ENCODE assay signal across 9 mouse cellular contexts in the genomic region with DNA sequence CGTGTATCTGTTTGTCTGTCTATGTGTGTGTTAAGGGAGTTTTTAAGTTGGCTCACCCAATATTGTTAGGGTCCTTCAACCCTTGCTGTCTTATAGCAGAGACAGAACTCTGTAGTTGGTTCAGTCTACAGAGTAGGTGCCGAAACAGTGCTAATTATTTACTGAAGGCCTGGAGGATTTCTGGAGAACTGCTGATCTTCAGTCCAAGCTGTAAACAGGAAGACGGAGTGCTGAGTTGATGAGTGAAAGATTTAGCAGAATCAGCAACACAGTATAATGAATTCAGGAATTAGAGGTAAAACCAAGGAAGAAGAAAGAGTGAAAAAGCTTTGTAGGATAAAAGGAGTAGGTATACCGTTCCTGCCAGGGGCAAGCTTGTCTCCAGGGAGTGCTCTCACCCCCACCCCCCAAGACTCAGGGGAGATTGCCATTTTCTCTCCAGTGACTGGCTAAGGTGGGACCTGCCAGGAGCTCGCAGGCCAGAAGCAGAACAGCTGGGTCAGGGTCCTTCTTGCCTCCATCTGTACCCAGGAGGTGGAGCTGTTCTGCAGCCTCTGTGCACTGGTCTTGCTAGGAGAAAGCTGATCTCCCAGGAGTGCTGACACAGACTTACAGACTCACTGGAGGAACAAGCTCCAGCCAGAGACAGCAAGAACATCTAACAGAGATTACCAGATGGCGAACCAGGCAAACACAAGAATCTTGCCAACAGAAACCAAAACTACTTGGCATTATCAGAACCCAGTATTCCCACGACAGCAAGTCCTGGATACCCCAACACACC. TPM values are rescaled to one million over a fixed set of nuclear protein-coding genes. Genes with fewer than 3 reads are reported as not detected.
DNase-seq lines count a peak whose midpoint lies in the region; ATAC-seq lines count a peak whose summit lies in the region.
"Had no signal": no experiment of that assay in that cellular context is flagged by ENCODE, and none has a peak within 500 bp of the region (broad histone marks: within the 10 kb centered on the region; RNA-seq: fewer than 3 reads in every experiment).

No protein-coding gene starts in this region.

- 62% methylated on average over 7 of the region's 7 CpGs for WGBS in midbrain, embryonic 14.5 days
- 61% methylated on average over 7 of the region's 7 CpGs for WGBS in midbrain, embryonic 11.5 days
- WGBS in intestine, embryonic 15.5 days = 51% methylated on average over 7 of the region's 7 CpGs

- no peaks in the 10 kb centered on the region for H3K36me3 ChIP-seq in midbrain, embryonic 14.5 days (ENCODE audit: control insufficient read depth, insufficient read depth, low read length)
- no peaks in the 10 kb centered on the region for H3K36me3 ChIP-seq in midbrain, embryonic 11.5 days (ENCODE audit: control insufficient read depth, insufficient read depth, low read length)
- no peaks in the 10 kb centered on the region for H3K36me3 ChIP-seq in intestine, embryonic 15.5 days

- intact Hi-C loops in left cerebral cortex, postnatal 14 days (cut with DNase I) = loop anchor here (1.0 to 5.0 kb wide), 2 partner anchors 252 to 418 kb away; partner anchors contain the start of gene Ms4a6d

- H3K27me3 ChIP-seq in midbrain, embryonic 14.5 days (ENCODE audit: control insufficient read depth, insufficient read depth, low read length) = no peaks in the 10 kb centered on the region
- H3K27me3 ChIP-seq in midbrain, embryonic 11.5 days (ENCODE audit: control insufficient read depth, insufficient read depth, low read length) = no peaks in the 10 kb centered on the region
- H3K27me3 ChIP-seq in intestine, embryonic 15.5 days (replicated peaks) = no peaks in the 10 kb centered on the region

- no peak overlapping the region for H3K4me3 ChIP-seq in midbrain, embryonic 14.5 days (replicated peaks; ENCODE audit: low read depth, low read length)
- no peak overlapping the region for H3K4me3 ChIP-seq in midbrain, embryonic 11.5 days (ENCODE audit: low read depth, low read length)
- no peak overlapping the region for H3K4me3 ChIP-seq in intestine, embryonic 15.5 days (replicated peaks)

- no peak overlapping the region for H3K9ac ChIP-seq in midbrain, embryonic 14.5 days (replicated peaks; ENCODE audit: low read length)
- H3K9ac ChIP-seq in midbrain, embryonic 11.5 days (ENCODE audit: low read length) = no peak overlapping the region
- H3K9ac ChIP-seq in intestine, embryonic 15.5 days = no peak overlapping the region

- no peak overlapping the region for H3K27ac ChIP-seq in midbrain, embryonic 14.5 days (replicated peaks; ENCODE audit: low read depth, low read length)
- no peak overlapping the region for H3K27ac ChIP-seq in midbrain, embryonic 11.5 days (ENCODE audit: low read depth, low read length)
- H3K27ac ChIP-seq in intestine, embryonic 15.5 days = no peak overlapping the region

- H3K4me1 ChIP-seq in midbrain, embryonic 14.5 days (ENCODE audit: control insufficient read depth, insufficient read depth, low read length) = no peaks in the 10 kb centered on the region
- no peaks in the 10 kb centered on the region for H3K4me1 ChIP-seq in midbrain, embryonic 11.5 days (ENCODE audit: control insufficient read depth, insufficient read depth, low read length)
- no peaks in the 10 kb centered on the region for H3K4me1 ChIP-seq in intestine, embryonic 15.5 days (replicated peaks)

- DNase-seq in midbrain, embryonic 14.5 days = peak; percentile 17
- DNase-seq in midbrain, embryonic 11.5 days (ENCODE audit: low spot score, missing footprints) = no peak
- peak; percentile 31 for DNase-seq in embryo, embryonic 10.5 days (ENCODE audit: low spot score)
- peak; percentile 16 to 17 for DNase-seq in left cerebral cortex, postnatal 14 days (ENCODE audit: low spot score in 2 of 2)
- no peak for DNase-seq in T-cell, adult 2 months (ENCODE audit: low spot score)
- no peak for DNase-seq in Muller cell, postnatal 12 days (ENCODE audit: inconsistent ontology term)

- no peaks in the 10 kb centered on the region for H3K9me3 ChIP-seq in midbrain, embryonic 14.5 days (ENCODE audit: control insufficient read depth, low read length)
- H3K9me3 ChIP-seq in midbrain, embryonic 11.5 days (ENCODE audit: control insufficient read depth, low read length) = no peaks in the 10 kb centered on the region
- H3K9me3 ChIP-seq in intestine, embryonic 15.5 days = no peaks in the 10 kb centered on the region

- ATAC-seq in midbrain, embryonic 14.5 days (ENCODE audit: low FRiP score, low TSS enrichment) = no peak
- no peak for ATAC-seq in midbrain, embryonic 11.5 days (ENCODE audit: low FRiP score)
- peak; percentile 49; the same call in 1 of the 2 replicates for ATAC-seq in intestine, embryonic 15.5 days

- H3K4me2 ChIP-seq in midbrain, embryonic 14.5 days (ENCODE audit: low read length) = no peak overlapping the region
- H3K4me2 ChIP-seq in midbrain, embryonic 11.5 days = no peak overlapping the region
- H3K4me2 ChIP-seq in intestine, embryonic 15.5 days (replicated peaks) = no peak overlapping the region

RNA-seq across cellular contexts. Expression of gene Ms4a7, which starts 13.9 kb away (rescaled TPM):
- 2.6 TPM in 1 of 2 replicates, not detected in the other for polyA plus RNA-seq in midbrain, embryonic 14.5 days (2014; fragmentation: Nextera tagmentation; extraction: Ambion mirVana)
- polyA plus RNA-seq in midbrain, embryonic 11.5 days (2014; fragmentation: Nextera tagmentation; extraction: Ambion mirVana) = 1.1 and 1.2 TPM in 2 replicates
- 4.9 and 5.0 TPM in 2 replicates for polyA plus RNA-seq in intestine, embryonic 15.5 days (2015; fragmentation: Nextera tagmentation; extraction: Ambion mirVana)
- under 1 TPM; 0.20 to 0.59 TPM for total RNA-seq in left cerebral cortex, postnatal 14 days (2021)

RNA-seq across cellular contexts. Expression of gene Ms4a4a, which starts 25.4 kb away (rescaled TPM):
- 1.6 TPM in 1 of 2 replicates, not detected in the other for polyA plus RNA-seq in midbrain, embryonic 14.5 days (2014; fragmentation: Nextera tagmentation; extraction: Ambion mirVana)
- 1.9 and 2.0 TPM in 2 replicates for polyA plus RNA-seq in midbrain, embryonic 11.5 days (2014; fragmentation: Nextera tagmentation; extraction: Ambion mirVana)
- polyA plus RNA-seq in intestine, embryonic 15.5 days (2015; fragmentation: Nextera tagmentation; extraction: Ambion mirVana) = 7.8 and 8.0 TPM in 2 replicates
- total RNA-seq in left cerebral cortex, postnatal 14 days (2021) = 1 to 10 TPM in 1 of 2 experiments, under 1 TPM in 1; 0.97 to 1.8 TPM
- polyA plus RNA-seq: neural tube, embryonic 14.5 days had no signal

RNA-seq across cellular contexts. Expression of gene Ms4a14, which starts 35.6 kb away (rescaled TPM):
- not detected in 2 replicates for polyA plus RNA-seq in midbrain, embryonic 14.5 days (2014; fragmentation: Nextera tagmentation; extraction: Ambion mirVana)
- 0.14 TPM in 1 of 2 replicates, not detected in the other for polyA plus RNA-seq in midbrain, embryonic 11.5 days (2014; fragmentation: Nextera tagmentation; extraction: Ambion mirVana)
- not detected in 2 replicates for polyA plus RNA-seq in intestine, embryonic 15.5 days (2015; fragmentation: Nextera tagmentation; extraction: Ambion mirVana)
- not detected for total RNA-seq in left cerebral cortex, postnatal 14 days (2021)
- total RNA-seq: left cerebral cortex, adult 18-20 months had no signal
- polyA plus RNA-seq: neural tube, embryonic 14.5 days had no signal

RNA-seq across cellular contexts. Expression of gene Ms4a4c, which starts 54.7 kb away (rescaled TPM):
- polyA plus RNA-seq in midbrain, embryonic 14.5 days (2014; fragmentation: Nextera tagmentation; extraction: Ambion mirVana) = 2.7 TPM in 1 of 2 replicates, not detected in the other
- 0.30 TPM in 1 of 2 replicates, not detected in the other for polyA plus RNA-seq in midbrain, embryonic 11.5 days (2014; fragmentation: Nextera tagmentation; extraction: Ambion mirVana)
- polyA plus RNA-seq in intestine, embryonic 15.5 days (2015; fragmentation: Nextera tagmentation; extraction: Ambion mirVana) = 1.6 and 2.4 TPM in 2 replicates
- not detected for total RNA-seq in left cerebral cortex, postnatal 14 days (2021)
- polyA plus RNA-seq: neural tube, embryonic 14.5 days had no signal

Comparison
In these comparisons a context has a peak if more than half of its experiments do, and no peak if none do; other contexts are left out.
1. DNase-seq: peak in midbrain, embryonic 14.5 days (single experiment), embryo, embryonic 10.5 days (single experiment) and left cerebral cortex, postnatal 14 days (2 of 2); none in midbrain, embryonic 11.5 days (single experiment), T-cell, adult 2 months (single experiment) and Muller cell, postnatal 12 days (single experiment).